Mouse (Mus musculus) kidney, postnatal 0 days (tissue): Measurements from ENCODE around the gene Piwil4. TPM values are rescaled to one million over a fixed set of nuclear protein-coding genes. Genes with fewer than 3 reads are reported as not detected.
A peak's percentile ranks its signal among the peaks of the same experiment; 100 is the strongest.

Experiments
- ATAC-seq: fragments of 200-750 bp; cut with Nextera tagmentation; replicated peaks from 2 replicates; pipeline ENCODE4 v1.8.0; 2017; ENCODE audit warnings: low read depth, moderate number of reproducible peaks, moderate TSS enrichment, moderate library complexity; ENCODE audit not compliant: low FRiP score
- DNase-seq: peaks from one replicate; pipeline ENCODE4 v3.0.0-alpha.2; 2016; ENCODE audit warnings: low spot score
- H3K27ac ChIP-seq: fragments of 300-500 bp; sonication (generic); 2 replicates; pipeline ENCODE4 v1.5.1; 2014; ENCODE audit warnings: mild to moderate bottlenecking
- H3K27me3 ChIP-seq: fragments of 300-500 bp; sonication (generic); 2 replicates; pipeline ENCODE4 v1.6.1; 2014; ENCODE audit warnings: low read length, mixed read lengths; ENCODE audit not compliant: insufficient read depth
- H3K36me3 ChIP-seq: fragments of 300-500 bp; sonication (generic); 2 replicates; pipeline ENCODE4 v1.6.1; 2014; ENCODE audit warnings: low read length, mixed read lengths; ENCODE audit not compliant: insufficient read depth
- H3K4me1 ChIP-seq: fragments of 300-500 bp; sonication (generic); replicated peaks from 2 replicates; pipeline ENCODE4 v1.6.1; 2014; ENCODE audit warnings: antibody characterized with exemption, low read length, mixed read lengths; ENCODE audit not compliant: insufficient read depth
- H3K4me2 ChIP-seq: fragments of 300-500 bp; sonication (generic); 2 replicates; pipeline ENCODE4 v1.6.1; 2014; ENCODE audit warnings: mild to moderate bottlenecking, low read length, moderate library complexity, mixed read lengths
- H3K4me3 ChIP-seq: fragments of 300-500 bp; sonication (generic); replicated peaks from 2 replicates; pipeline ENCODE4 v1.5.1; 2014; ENCODE audit warnings: low read depth, low read length
- H3K9ac ChIP-seq: fragments of 300-500 bp; sonication (generic); 2 replicates; pipeline ENCODE4 v1.6.1; 2014; ENCODE audit warnings: low read depth, low read length
- H3K9me3 ChIP-seq: fragments of 300-500 bp; sonication (generic); replicated peaks from 2 replicates; pipeline ENCODE4 v1.6.1; 2016; ENCODE audit warnings: low read length, inconsistent platforms, mixed read lengths
- CTCF ChIP-seq: IDR thresholded peaks from 2 replicates; pipeline ENCODE4 v1.5.1; 2016; ENCODE audit warnings: antibody characterized with exemption, low read depth, mild to moderate bottlenecking, moderate library complexity
- WGBS: fragments of 180-500 bp; shearing (Covaris S2); extraction: QIAGEN DNeasy Blood & Tissue Kit; methylation state at CpG from one replicate; pipeline ENCODE4 v1.1.7; 2014; 5-methylcytosine and 5-hydroxymethylcytosine counted together
- polyA plus RNA-seq: library from polyadenylated mRNA; unstranded; fragments of >200 nt; fragmentation: Nextera tagmentation; extraction: Ambion mirVana; gene quantifications from 2 replicates; pipeline ENCODE4 v1.2.1, GENCODE M21; 2015

Piwil4 gene
- polyA plus RNA-seq, 1 experiment from 2014 or later: 0.11 TPM

DNA sequence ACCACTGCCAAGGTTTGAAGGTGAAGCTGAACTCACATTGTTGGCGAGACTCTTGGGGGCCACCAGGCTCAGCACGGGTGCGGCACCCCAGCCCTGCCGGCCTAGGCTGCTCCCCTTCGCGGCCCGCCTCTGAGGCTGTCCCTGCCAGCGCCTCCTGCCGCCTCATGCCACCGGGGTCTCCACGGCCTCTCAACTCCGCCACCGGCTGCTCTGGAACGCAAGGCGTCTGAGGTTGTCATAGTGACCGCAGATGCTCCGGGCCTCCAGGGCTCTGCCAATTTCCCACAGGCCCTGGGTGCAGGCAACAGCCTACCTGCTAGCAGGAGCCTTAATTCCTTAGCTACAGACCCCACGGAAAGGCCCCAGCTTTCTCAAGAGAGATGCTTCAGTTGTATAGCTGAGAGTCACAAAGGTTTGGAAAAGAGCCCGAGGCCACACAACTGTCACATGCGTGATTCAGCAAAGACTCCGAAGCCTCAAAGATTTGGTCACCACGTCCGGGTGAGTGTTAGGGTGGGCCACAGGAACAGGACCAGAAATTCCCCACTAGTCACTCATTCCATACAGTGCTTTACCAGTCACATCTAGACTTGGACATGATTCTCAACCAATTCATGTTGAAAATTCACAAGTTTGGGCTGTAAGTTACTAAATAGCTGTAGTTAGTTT is 30.4 kb upstream of the Piwil4 start, which contains the start of gene 1700012B09Rik:
TSS of gene 1700012B09Rik (minus strand) at position 228 of the 669 bp plus-strand sequence.
- DNase-seq: no peak
- 18% methylated on average over 23 of the region's 23 CpGs for WGBS
- Histone ChIP-seq H3K4me3 (no peak within 1 kb of the TSS), H3K36me3 (no peaks in the 10 kb centered on the region), H3K27me3 (no peaks in the 10 kb centered on the region), H3K27ac (no peak within 1 kb of the TSS), H3K4me2 (no peak within 1 kb of the TSS), H3K4me1 (peaks cover 5% of the 10 kb centered on the region; the same call in 1 of the 2 replicates), H3K9me3 (no peaks in the 10 kb centered on the region), H3K9ac (no peak within 1 kb of the TSS)
- no peak for TF ChIP-seq CTCF
- ATAC-seq: no peak

DNA sequence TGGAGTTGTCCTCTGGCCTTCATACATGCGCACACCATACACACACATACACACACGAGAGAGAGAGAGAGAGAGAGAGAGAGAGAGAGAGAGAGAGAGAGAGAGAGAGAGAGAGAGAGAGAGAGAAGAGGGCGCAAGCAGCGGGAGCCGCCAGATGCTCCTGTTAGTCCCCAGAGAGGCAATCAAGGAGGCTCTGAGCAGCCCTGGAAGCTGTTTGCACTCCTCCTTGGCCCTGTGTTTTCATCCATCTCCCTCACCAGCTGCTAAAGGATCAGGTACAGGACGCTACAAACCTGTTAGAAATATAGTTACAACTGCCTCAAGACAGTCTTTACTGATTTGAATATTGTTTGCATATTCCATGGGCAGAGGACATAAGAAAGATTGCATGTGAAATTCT is 29.3 kb upstream of the Piwil4 start:
- Histone ChIP-seq H3K4me1 (peaks cover 5% of the 10 kb centered on the region; the same call in 1 of the 2 replicates), H3K36me3 (no peaks in the 10 kb centered on the region), H3K27me3 (no peaks in the 10 kb centered on the region), H3K4me3 (no peak overlapping the region), H3K9ac (no peak overlapping the region), H3K9me3 (no peaks in the 10 kb centered on the region), H3K27ac (no peak overlapping the region), H3K4me2 (no peak overlapping the region)
- DNase-seq (no peak), ATAC-seq (no peak)
- TF ChIP-seq CTCF: no peak
- WGBS: 57% methylated on average over 6 of the region's 6 CpGs

DNA sequence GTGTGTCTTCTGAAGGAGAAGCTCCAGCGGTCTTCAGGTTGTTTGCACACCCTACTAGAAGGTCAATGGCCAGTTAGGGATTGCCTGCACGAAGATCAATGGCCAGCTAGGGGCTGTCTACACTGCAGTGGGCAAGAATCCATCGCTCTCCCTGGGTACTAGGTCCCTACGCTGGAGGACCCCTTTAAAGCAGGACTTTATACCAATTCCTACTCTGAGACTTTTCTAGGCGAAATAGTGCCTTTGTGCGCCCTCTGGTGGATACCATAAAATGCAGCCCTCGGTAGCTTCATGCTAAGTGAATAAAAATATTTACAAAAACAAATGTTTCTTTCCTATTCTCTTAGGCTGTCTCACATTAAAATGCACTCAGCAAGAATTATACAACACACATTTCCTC is 24.2 kb upstream of the Piwil4 start:
- Histone ChIP-seq H3K4me3 (no peak overlapping the region), H3K4me1 (no peaks in the 10 kb centered on the region), H3K27me3 (no peaks in the 10 kb centered on the region), H3K36me3 (no peaks in the 10 kb centered on the region), H3K27ac (no peak overlapping the region), H3K4me2 (no peak overlapping the region), H3K9me3 (no peaks in the 10 kb centered on the region), H3K9ac (no peak overlapping the region)
- ATAC-seq (no peak), DNase-seq (peak; percentile 69)
- peak; percentile 85 for TF ChIP-seq CTCF
- WGBS: 20% methylated on average over 7 of the region's 7 CpGs

- ATAC-seq (no peak), DNase-seq (no peak)
- TF ChIP-seq CTCF: no peak
- Histone ChIP-seq H3K9me3 (no peaks in the 10 kb centered on the region), H3K36me3 (no peaks in the 10 kb centered on the region), H3K4me3 (no peak overlapping the region), H3K27ac (no peak overlapping the region), H3K9ac (no peak overlapping the region), H3K27me3 (no peaks in the 10 kb centered on the region), H3K4me2 (no peak overlapping the region), H3K4me1 (no peaks in the 10 kb centered on the region)
Observed at GRCm38 (mm10) chr9:14759261-14759660, 18.7 kb upstream of the Piwil4 start.

GRCm38 (mm10) chr9:14758590-14758989 is 18.1 kb upstream of the Piwil4 start:
- no peak; the same call in 1 of the 2 replicates for ATAC-seq
- no peak overlapping the region for H3K9ac ChIP-seq
- no peaks in the 10 kb centered on the region for H3K36me3 ChIP-seq
- H3K4me3 ChIP-seq: no peak overlapping the region
- no peaks in the 10 kb centered on the region for H3K9me3 ChIP-seq
- TF ChIP-seq CTCF: no peak
- no peak overlapping the region for H3K27ac ChIP-seq
- WGBS: 70% methylated on average over 7 of the region's 7 CpGs
- DNase-seq: no peak
- H3K4me1 ChIP-seq: no peaks in the 10 kb centered on the region
- no peak overlapping the region for H3K4me2 ChIP-seq
- no peaks in the 10 kb centered on the region for H3K27me3 ChIP-seq

GRCm38 (mm10) chr9:14754469-14754868 is 13.9 kb upstream of the Piwil4 start:
- Histone ChIP-seq H3K27ac (no peak overlapping the region), H3K4me1 (peaks cover 11% of the 10 kb centered on the region), H3K27me3 (no peaks in the 10 kb centered on the region), H3K9ac (no peak overlapping the region), H3K36me3 (no peaks in the 10 kb centered on the region), H3K4me2 (no peak overlapping the region), H3K9me3 (no peaks in the 10 kb centered on the region), H3K4me3 (no peak overlapping the region)
- DNase-seq (no peak), ATAC-seq (no peak)
- no peak for TF ChIP-seq CTCF
- WGBS: 88% methylated on average over 3 of the region's 3 CpGs

DNA sequence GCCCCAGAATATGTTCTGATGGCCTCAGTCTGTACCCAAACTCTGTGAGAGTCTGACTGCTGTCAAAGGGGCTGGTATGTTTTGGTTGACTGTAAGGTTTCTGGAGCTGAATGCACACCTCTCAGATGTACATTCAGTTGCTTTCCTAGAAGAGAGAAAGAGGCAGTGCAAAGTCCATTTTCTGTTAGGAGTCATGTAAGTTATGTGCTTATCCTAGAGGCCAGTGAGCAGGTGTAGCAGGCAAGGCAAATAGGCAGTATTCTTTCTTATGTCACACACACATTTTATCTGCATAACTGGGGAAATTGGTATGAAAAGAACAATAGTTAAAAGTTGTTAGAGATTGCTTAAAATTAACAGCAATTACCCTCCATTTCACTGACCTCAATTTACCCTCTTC is 13.4 kb upstream of the Piwil4 start:
- H3K4me1 ChIP-seq: peaks cover 11% of the 10 kb centered on the region
- no peak overlapping the region for H3K4me3 ChIP-seq
- no peaks in the 10 kb centered on the region for H3K27me3 ChIP-seq
- H3K9ac ChIP-seq: no peak overlapping the region
- no peak overlapping the region for H3K27ac ChIP-seq
- no peak for TF ChIP-seq CTCF
- ATAC-seq (no peak), DNase-seq (no peak)
- no peaks in the 10 kb centered on the region for H3K36me3 ChIP-seq
- no peak overlapping the region for H3K4me2 ChIP-seq
- H3K9me3 ChIP-seq: no peaks in the 10 kb centered on the region
